Mouse (Mus musculus) urinary bladder, postnatal 0 days (tissue): ENCODE measurements around the gene Ndufc1. TPM values are rescaled to one million over a fixed set of nuclear protein-coding genes. Genes with fewer than 3 reads are reported as not detected.

ENCODE experiments used
- polyA plus RNA-seq: library from polyadenylated mRNA; unstranded; fragments of >200 nt; fragmentation: Nextera tagmentation; extraction: Ambion mirVana; gene quantifications from 2 replicates; pipeline ENCODE4 v1.2.1, GENCODE M21; 2015

Ndufc1 gene
- 806 and 913 TPM in 2 replicates for polyA plus RNA-seq

GRCm38 (mm10) chr3:51408561-51409183 is at the start of gene Ndufc1:
Gene Ndufc1 (minus strand): TSS chr3:51408988.

GRCm38 (mm10) chr3:51415098-51416072 is 6.6 kb upstream of the Ndufc1 start, which contains the start of gene Naa15:
Gene Naa15 (plus strand): TSS chr3:51415148.

GRCm38 (mm10) chr3:51396219-51397068 is 12.3 kb downstream of the Ndufc1 start, which contains the start of gene Mgarp:
Gene Mgarp (minus strand): TSS chr3:51396738.

Other genes starting within 250 kb of the Ndufc1 start
- 7.6 and 9.9 TPM in 2 replicates for gene Noct, start 184.5 kb downstream of the Ndufc1 start, polyA plus RNA-seq
- 44.3 and 45.6 TPM in 2 replicates for gene Elf2, start 68.3 kb downstream of the Ndufc1 start, polyA plus RNA-seq
- gene Mgarp, start 12.2 kb downstream of the Ndufc1 start, polyA plus RNA-seq, result 4.9 and 8.3 TPM in 2 replicates
- 17.8 and 27.2 TPM in 2 replicates for gene Naa15, start 6.2 kb upstream of the Ndufc1 start, polyA plus RNA-seq
- gene Rab33b, start 74.9 kb upstream of the Ndufc1 start, polyA plus RNA-seq, result 26.3 and 34.0 TPM in 2 replicates
- gene Setd7, start 151.9 kb upstream of the Ndufc1 start, polyA plus RNA-seq, result 3.3 and 3.6 TPM in 2 replicates